Mouse (Mus musculus): ENCODE data around the gene Slc7a1. TPM values are rescaled to one million over a fixed set of nuclear protein-coding genes. Genes with fewer than 3 reads are reported as not detected.

Gene Slc7a1
- polyA plus RNA-seq, 1 experiment from 2014 or later = 23.0 TPM

- ATAC-seq (ENCODE audit: insufficient number of reproducible peaks, insufficient read depth, low FRiP score, low read depth) = no peak
- Histone ChIP-seq H3K36me3 (ENCODE audit: control insufficient read depth, insufficient read depth, low read length) (peaks cover 75% of the 10 kb centered on the region), H3K27me3 (ENCODE audit: control insufficient read depth, insufficient read depth, low read length) (no peaks in the 10 kb centered on the region), H3K4me1 (ENCODE audit: control insufficient read depth in 2 of 2, insufficient read depth in 2 of 2, low read length in 2 of 2) (peaks cover 6 to 17% of the 10 kb centered on the region in 2 experiments), H3K4me2 (ENCODE audit: low read length) (no peak overlapping the region), H3K4me3 (ENCODE audit: control insufficient read depth in 1 of 2, insufficient read depth in 1 of 2, low read depth in 1 of 2, low read length in 2 of 2) (no peak overlapping the region), H3K9me3 (ENCODE audit: control insufficient read depth, low read length) (no peaks in the 10 kb centered on the region), H3K9ac (ENCODE audit: low read length) (no peak overlapping the region), H3K27ac (replicated peaks in 1 of 2; ENCODE audit: control insufficient read depth in 1 of 2, insufficient read depth in 1 of 2, low read depth in 2 of 2, low read length in 2 of 2) (no peak overlapping the region)
- 28% methylated on average over 5 of the region's 5 CpGs for WGBS
Measured at GRCm38 (mm10) chr5:148280321-148280720, 119.4 kb downstream of the Slc7a1 start.

GRCm38 (mm10) chr5:148278233-148278632 lies 121.5 kb downstream of the Slc7a1 start:
- H3K9me3 ChIP-seq (ENCODE audit: control insufficient read depth, low read length) = no peaks in the 10 kb centered on the region
- peaks cover 61% of the 10 kb centered on the region for H3K36me3 ChIP-seq (ENCODE audit: control insufficient read depth, insufficient read depth, low read length)
- H3K4me2 ChIP-seq (ENCODE audit: low read length) = no peak overlapping the region
- peaks cover 6 to 16% of the 10 kb centered on the region in 2 experiments for H3K4me1 ChIP-seq (ENCODE audit: control insufficient read depth in 2 of 2, insufficient read depth in 2 of 2, low read length in 2 of 2)
- no peak overlapping the region for H3K9ac ChIP-seq (ENCODE audit: low read length)
- no peak for ATAC-seq (ENCODE audit: insufficient number of reproducible peaks, insufficient read depth, low FRiP score, low read depth)
- 83% methylated on average over 8 of the region's 8 CpGs for WGBS
- H3K27me3 ChIP-seq (ENCODE audit: control insufficient read depth, insufficient read depth, low read length) = no peaks in the 10 kb centered on the region
- no peak overlapping the region for H3K27ac ChIP-seq (replicated peaks in 1 of 2; ENCODE audit: control insufficient read depth in 1 of 2, insufficient read depth in 1 of 2, low read depth in 2 of 2, low read length in 2 of 2)
- no peak overlapping the region for H3K4me3 ChIP-seq (ENCODE audit: control insufficient read depth in 1 of 2, insufficient read depth in 1 of 2, low read depth in 1 of 2, low read length in 2 of 2)

Other genes starting within 250 kb of the Slc7a1 start
- gene Ubl3, start 152.9 kb upstream of the Slc7a1 start, polyA plus RNA-seq (2014; fragmentation: Nextera tagmentation; extraction: Ambion mirVana) = 80.2 and 81.3 TPM in 2 replicates

Measured in heart, embryonic 14.5 days (tissue).